Mouse (Mus musculus): ENCODE measurements at regions not wholly inside any gene's neighbourhood (a gene's known extent, or its start where the extent isn't known, plus 50 kb on each side); places are given as distances from the start of the nearest gene placed in this dataset.

- Histone ChIP-seq H3K79me2 (replicated peaks; ENCODE audit: control insufficient read depth, extremely low read depth, insufficient read depth, poor library complexity, severe bottlenecking) (no peaks in the 10 kb centered on the region), H3K36me3 (replicated peaks in 1 of 2; ENCODE audit: control insufficient read depth in 1 of 2, insufficient read depth in 1 of 2, low read length in 1 of 2) (no peaks in the 10 kb centered on the region), H3K4me3 (replicated peaks in 1 of 3; ENCODE audit: low read depth in 2 of 3, low read length in 2 of 3, poor library complexity in 1 of 3) (no peak overlapping the region), H3K9me3 (replicated peaks; ENCODE audit: low read length) (no peaks in the 10 kb centered on the region), H3K4me1 (ENCODE audit: control insufficient read depth in 1 of 2, insufficient read depth in 2 of 2) (0 out of 4 replicates have a peak, but pooled peaks cover 0 to 3% of the 10 kb centered on the region in 2 experiments), H3K4me2 (ENCODE audit: insufficient read depth, low read depth, poor library complexity, severe bottlenecking) (no peak overlapping the region), H3K27ac (ENCODE audit: insufficient read depth, low read depth) (no peak overlapping the region), H3K27me3 (replicated peaks) (peaks cover 1% of the 10 kb centered on the region), H3K9ac (ENCODE audit: insufficient read depth, low read depth) (no peak overlapping the region)
- in situ Hi-C loops (cut with MboI; ENCODE audit: low pct_ligation_motif_present, low pct_unique_long_range_greater_than_20kb, low sequenced_read_pairs) (no loop called here), dilution Hi-C loops (cut with MboI; ENCODE audit: extremely low pct_ligation_motif_present, extremely low pct_unique_long_range_greater_than_20kb, low sequenced_read_pairs) (no loop called here)
- TF ChIP-seq MYC (IDR thresholded peaks at IDR 0.05; ENCODE audit: low read depth, low read length) (no peak), UBTF (IDR thresholded peaks at IDR 0.05; ENCODE audit: low read depth, low read length) (no peak), ETS1 (conservative IDR thresholded peaks at IDR 0.05; ENCODE audit: low read depth, low read length) (no peak), NELFE (IDR thresholded peaks at IDR 0.05; ENCODE audit: low read depth, low read length) (no peak), POLR2AphosphoS2 (IDR thresholded peaks at IDR 0.05; ENCODE audit: low read depth, low read length) (no peak), JUN (IDR thresholded peaks at IDR 0.05; ENCODE audit: insufficient read depth, low read depth, low read length) (no peak), HCFC1 (IDR thresholded peaks at IDR 0.05; ENCODE audit: low read depth, low read length) (no peak), MXI1 (IDR thresholded peaks at IDR 0.05; ENCODE audit: low read depth, low read length) (no peak), CHD1 (IDR thresholded peaks at IDR 0.05; ENCODE audit: low read depth, low read length) (no peak), EP300 (IDR thresholded peaks at IDR 0.05; ENCODE audit: low read length) (no peak), NRF1 (IDR thresholded peaks at IDR 0.05; ENCODE audit: low read depth, low read length) (no peak), TBP (conservative IDR thresholded peaks at IDR 0.05; ENCODE audit: low read depth, low read length) (no peak)
- DNase-seq (ENCODE audit: extremely low read depth), result no peak
These were observed 72.3 kb upstream of the 1700024P04Rik start for GRCm38 (mm10) chr13:99056432-99057292.

GRCm38 (mm10) chr13:99055609-99056321, 71.4 kb upstream of the 1700024P04Rik start:
- no peak overlapping the region for H3K9ac ChIP-seq (ENCODE audit: insufficient read depth, low read depth)
- H3K27me3 ChIP-seq (replicated peaks), result peaks cover 1% of the 10 kb centered on the region
- H3K4me1 ChIP-seq (ENCODE audit: control insufficient read depth in 1 of 2, insufficient read depth in 2 of 2), result 0 out of 4 replicates have a peak, but pooled peaks cover 0 to 3% of the 10 kb centered on the region in 2 experiments
- H3K79me2 ChIP-seq (replicated peaks; ENCODE audit: control insufficient read depth, extremely low read depth, insufficient read depth, poor library complexity, severe bottlenecking), result no peaks in the 10 kb centered on the region
- no peak for TF ChIP-seq JUND (conservative IDR thresholded peaks at IDR 0.05; ENCODE audit: low read depth, low read length)
- no peak for TF ChIP-seq ETS1 (conservative IDR thresholded peaks at IDR 0.05; ENCODE audit: low read depth, low read length)
- TF ChIP-seq ZC3H11A (IDR thresholded peaks at IDR 0.05; ENCODE audit: low read depth, low read length), result no peak
- TF ChIP-seq ZKSCAN1 (IDR thresholded peaks at IDR 0.05; ENCODE audit: borderline replicate concordance, low read depth, low read length), result no peak
- H3K9me3 ChIP-seq (replicated peaks; ENCODE audit: low read length), result no peaks in the 10 kb centered on the region
- dilution Hi-C loops (cut with MboI; ENCODE audit: extremely low pct_ligation_motif_present, extremely low pct_unique_long_range_greater_than_20kb, low sequenced_read_pairs) (no loop called here), in situ Hi-C loops (cut with MboI; ENCODE audit: low pct_ligation_motif_present, low pct_unique_long_range_greater_than_20kb, low sequenced_read_pairs) (no loop called here)
- H3K36me3 ChIP-seq (replicated peaks in 1 of 2; ENCODE audit: control insufficient read depth in 1 of 2, insufficient read depth in 1 of 2, low read length in 1 of 2), result no peaks in the 10 kb centered on the region
- no peak overlapping the region for H3K27ac ChIP-seq (ENCODE audit: insufficient read depth, low read depth)
- H3K4me2 ChIP-seq (ENCODE audit: insufficient read depth, low read depth, poor library complexity, severe bottlenecking), result no peak overlapping the region
- H3K4me3 ChIP-seq (replicated peaks in 1 of 3; ENCODE audit: low read depth in 2 of 3, low read length in 2 of 3, poor library complexity in 1 of 3), result no peak overlapping the region
- no peak for DNase-seq (ENCODE audit: extremely low read depth)
